Mouse (Mus musculus): ENCODE measurements around the gene Abcg2.
"Not testable (repeated sequence)": the region's sequence is repeated elsewhere in the genome, so short reads cannot be mapped to it uniquely, and the experiment has no call there.

Abcg2 gene

DNA sequence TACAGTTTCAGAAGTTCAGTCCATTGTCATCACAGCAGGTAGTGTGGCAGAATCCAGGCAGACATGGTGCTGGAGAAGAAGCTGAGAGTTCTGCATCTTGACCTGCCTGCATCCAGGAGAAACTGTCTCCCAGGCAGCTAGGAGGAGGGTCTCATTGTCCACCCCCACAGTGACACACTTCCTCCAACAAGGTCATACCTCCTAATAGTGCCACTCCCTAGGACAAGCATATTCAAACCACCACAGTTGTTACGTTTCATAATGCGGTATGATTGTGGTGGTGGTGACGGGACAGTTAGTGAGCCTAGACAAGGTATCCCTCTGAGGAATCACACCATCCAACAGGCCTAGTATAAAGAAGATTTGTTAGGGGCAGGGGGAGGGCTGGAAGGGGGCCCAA, at the start of gene Abcg2:
Gene Abcg2, plus strand, starts transcription at position 301 of the 400 bp plus-strand sequence.
- not testable (repeated sequence) for DNase-seq (ENCODE audit: low spot score)

DNA sequence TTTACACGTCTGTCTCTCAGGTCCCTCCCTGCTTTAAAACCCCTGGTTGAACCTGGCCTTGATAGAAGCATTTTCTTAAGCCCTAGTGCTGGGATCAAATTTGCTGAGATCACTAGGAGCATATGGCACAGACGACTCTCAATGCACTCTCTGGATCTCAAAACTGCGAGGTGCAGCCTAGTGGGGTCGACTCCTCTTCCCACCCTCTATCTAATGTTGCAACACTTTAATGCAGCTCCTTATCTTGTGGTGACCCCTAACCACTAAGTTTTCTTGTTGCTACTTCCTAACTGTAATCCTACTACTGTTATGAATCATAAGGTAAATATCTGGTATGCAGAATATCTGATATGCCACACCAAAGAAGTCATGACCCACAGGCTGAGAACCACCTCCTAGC, 44.1 kb upstream of the Abcg2 start:
- DNase-seq (ENCODE audit: low spot score): not testable (repeated sequence)

- DNase-seq (ENCODE audit: low spot score): peak; percentile 13
These were observed 41.5 kb upstream of the Abcg2 start for GRCm38 (mm10) chr6:58542852-58543251.

DNA sequence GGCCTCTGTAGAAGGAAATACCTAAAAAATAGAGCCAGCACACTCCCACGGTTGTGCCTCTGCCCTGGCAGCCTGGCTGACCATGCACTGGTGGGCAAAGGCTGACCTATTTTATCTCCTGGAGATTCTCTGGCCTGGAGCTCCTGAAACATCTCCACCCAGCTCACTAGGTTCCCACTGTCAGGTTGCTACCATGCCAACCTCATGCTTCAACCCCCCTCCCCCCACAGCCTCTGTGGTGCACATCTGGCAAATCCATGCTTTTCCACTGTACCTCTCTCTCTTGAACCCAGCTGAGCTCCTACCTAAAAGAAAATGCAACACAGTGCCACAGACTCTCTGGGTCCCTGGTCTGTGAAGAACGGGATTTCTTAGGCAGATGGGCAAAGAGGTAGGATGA, 39.4 kb upstream of the Abcg2 start:
- not testable (repeated sequence) for DNase-seq (ENCODE audit: low spot score)

DNA sequence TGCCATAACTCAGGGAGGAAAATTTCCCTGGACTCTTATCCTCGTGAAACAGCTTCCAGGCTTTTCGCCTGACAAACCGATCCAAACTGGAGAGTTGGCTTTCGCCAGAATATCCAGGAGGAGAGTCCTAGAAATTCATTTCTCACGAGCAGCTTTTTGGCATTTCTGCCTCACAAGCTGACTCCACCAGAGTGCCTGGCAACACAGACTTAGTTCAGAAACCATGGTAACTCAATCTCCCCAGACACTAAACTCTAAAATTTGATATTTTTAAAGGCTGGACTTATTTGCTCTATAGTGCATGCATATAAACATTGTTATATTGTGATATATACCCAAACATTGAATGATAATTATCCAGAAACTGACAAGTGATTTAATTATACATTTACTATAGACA, 38.3 kb upstream of the Abcg2 start:
- DNase-seq (ENCODE audit: low spot score): not testable (repeated sequence)

GRCm38 (mm10) chr6:58546816-58547215, 37.5 kb upstream of the Abcg2 start:
- peak; percentile 55 for DNase-seq (ENCODE audit: low spot score)

DNA sequence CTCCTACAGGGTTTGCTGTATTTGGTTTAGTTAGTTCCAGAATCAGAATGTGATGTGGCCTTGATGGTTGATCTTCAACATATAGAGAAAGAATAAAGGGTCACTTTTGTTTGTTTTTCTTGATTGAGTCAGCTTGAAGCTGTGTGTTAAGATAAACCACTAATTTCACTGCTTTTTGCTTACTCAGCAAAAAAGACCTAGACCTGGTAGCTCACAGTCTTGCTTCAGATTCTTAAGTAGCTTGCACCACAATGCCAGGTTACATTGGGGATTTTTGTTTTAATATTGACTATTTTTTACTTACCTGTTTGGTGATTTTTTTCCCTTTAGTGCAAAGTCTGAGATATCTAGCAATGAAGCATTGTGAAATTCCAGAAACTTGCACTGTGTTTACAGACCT, 30.5 kb upstream of the Abcg2 start:
- not testable (repeated sequence) for DNase-seq (ENCODE audit: low spot score)

- DNase-seq (ENCODE audit: low spot score): not testable (repeated sequence)
These were observed 9.9 kb downstream of the Abcg2 start for GRCm38 (mm10) chr6:58593987-58594844.

DNA sequence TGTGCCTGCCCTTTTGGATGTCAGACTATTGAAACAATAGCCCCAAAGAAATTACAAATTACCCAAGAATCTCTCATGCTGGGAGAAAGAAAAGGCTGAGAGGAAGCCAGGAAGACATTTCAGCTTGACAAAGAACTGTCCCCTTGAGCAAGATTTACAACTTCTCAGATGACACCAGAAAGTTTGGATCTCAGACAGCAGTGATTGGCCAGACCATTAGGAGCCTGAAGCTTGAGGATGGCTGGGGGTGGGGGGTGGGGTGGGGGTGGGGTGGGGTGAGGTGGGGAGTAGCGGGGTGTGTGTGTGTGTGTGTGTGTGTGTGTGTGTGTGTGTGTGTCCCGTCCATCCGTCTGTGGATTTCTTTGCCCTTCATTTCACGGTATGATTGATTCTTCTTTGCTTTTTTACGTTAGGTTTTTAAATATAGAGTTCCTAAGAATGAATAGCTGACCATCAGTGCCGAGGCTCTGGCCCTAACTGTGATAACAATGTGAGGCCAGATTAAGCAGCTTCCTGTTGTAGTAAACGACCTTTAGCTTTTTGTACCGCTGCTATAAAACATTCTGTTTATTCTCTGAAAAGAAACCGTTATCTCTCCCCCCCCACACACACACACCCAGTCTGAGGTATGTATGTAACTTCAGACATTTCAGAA, 11.4 kb downstream of the Abcg2 start:
- DNase-seq (ENCODE audit: low spot score): peak; percentile 27

GRCm38 (mm10) chr6:58596294-58596653, 12.0 kb downstream of the Abcg2 start:
- no peak for DNase-seq (ENCODE audit: low spot score)

DNA sequence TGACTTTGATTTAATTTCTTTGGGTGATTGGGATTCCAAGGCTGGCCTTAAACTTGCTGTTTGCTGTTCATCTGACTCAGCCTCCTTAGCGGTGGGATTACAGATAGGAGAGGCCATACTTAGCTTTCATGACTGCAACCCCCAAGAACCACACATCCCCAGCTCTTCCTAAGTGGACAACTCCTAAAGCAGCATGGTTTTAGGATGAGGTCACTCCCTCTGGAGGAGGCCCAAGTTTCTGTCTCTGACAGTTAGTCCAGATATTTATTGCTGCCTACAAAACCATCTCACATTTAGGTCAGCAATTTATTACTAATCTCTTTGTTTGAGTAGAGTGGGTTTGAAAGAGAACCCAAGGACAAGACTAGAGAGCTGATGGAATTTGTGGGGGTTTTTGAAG, 17.8 kb downstream of the Abcg2 start:
- not testable (repeated sequence) for DNase-seq (ENCODE audit: low spot score)

- not testable (repeated sequence) for DNase-seq (ENCODE audit: low spot score)
These were observed 18.7 kb downstream of the Abcg2 start for GRCm38 (mm10) chr6:58602991-58603390.

GRCm38 (mm10) chr6:58603485-58604090, 19.3 kb downstream of the Abcg2 start:
- not testable (repeated sequence) for DNase-seq (ENCODE audit: low spot score)

DNA sequence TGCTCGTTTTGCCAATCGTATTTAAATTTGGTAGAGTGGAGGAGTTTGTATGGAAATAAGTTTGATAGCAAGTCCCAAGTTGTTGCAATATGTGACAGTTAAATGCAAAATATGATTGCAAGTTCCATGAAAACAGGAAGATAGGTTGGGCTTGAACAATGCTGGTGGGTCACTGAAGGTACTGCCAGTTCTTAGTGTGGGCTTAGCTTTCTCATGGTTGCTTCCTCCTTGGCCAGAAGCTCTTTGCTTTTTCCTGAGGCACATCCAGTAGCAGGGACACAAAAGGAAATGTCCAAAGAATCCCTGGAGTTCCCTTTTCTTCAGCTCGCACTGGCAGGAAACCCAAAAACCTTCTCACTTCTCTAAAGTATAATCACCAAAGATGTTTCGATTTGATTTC, 22.3 kb downstream of the Abcg2 start:
- DNase-seq (ENCODE audit: low spot score): no peak

GRCm38 (mm10) chr6:58608422-58608821, 24.1 kb downstream of the Abcg2 start:
- DNase-seq (ENCODE audit: low spot score): no peak

DNA sequence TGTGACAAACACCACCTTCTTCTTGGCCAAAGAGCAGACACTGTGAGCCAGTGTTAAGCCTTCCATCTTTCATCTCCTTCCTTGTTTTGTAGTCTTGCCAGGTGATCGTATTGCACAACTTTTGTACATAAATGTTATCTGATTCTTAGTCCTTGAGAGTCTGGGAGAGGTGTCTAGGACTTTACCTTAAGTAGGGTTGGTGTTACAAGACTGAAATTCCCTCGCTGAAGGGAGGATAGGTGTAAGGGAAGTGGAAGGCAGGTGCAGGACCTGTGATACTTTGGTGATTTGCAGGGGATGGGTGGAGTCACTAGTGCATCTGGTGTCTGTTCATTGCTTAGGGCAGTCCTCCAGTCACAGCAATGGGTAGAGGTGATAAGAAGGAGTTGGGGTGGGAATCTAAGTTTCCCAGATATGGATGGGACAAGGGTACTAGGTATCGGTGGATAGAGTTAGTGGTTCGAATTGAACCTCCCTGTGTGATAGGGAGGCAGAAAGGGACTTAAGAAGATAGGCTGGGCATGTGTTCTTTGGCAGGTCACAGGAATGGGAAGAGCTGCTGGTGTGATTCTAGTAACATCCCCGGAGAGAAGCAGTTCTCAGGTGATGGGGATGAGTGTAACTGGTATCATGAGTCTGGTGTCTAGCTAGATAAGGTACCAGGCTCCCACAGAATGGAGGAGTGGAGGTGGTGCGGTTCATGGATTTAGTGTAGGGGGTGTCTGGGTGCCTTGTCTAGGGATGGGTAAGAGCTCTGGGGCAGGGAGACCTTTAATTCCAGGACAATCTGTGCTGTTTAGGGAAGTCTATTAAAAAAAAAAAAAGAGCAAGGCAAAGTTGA, 25.8 kb downstream of the Abcg2 start:
- DNase-seq (ENCODE audit: low spot score): peak; percentile 30

DNA sequence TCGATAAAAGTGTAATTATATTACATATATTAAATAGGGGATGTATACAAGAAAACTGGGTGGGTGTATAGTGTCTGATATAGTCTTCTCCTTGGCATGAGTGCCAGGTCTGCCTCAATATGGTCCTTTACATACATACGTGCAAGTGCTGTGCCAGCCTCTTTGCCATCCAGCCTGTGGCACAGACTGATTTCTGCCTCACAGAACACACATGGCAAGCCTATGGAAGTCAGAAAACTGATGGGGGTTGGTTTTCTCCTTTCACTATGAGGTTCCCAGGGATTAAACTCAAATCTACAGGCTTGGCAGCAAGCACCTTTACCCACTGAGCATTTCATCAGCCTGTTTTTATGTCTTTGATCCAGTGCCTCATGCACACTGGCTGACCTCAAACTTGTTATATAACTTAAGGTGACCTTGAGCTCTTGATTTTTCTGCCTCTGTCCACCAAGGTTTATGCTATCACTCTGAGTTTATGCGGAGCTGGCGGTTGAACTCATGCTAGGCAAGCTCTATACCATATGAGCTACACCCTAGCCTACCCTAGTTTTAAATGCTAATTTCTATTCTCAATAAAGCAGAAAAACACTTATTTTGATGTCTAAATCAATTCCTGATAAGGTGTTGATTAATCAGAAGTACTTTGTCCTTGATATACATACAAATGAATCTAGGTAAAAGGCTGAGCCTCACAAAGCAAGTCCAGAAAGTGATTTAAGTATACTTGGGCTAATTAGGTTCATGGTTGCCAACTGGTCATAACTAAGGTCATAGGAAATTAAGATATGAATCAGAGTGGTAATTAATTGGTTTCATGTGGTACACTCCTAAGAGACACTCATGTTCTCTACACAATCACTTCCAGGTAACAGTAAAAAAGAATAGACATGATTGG, 26.7 kb downstream of the Abcg2 start:
- DNase-seq (ENCODE audit: low spot score): no peak

DNA sequence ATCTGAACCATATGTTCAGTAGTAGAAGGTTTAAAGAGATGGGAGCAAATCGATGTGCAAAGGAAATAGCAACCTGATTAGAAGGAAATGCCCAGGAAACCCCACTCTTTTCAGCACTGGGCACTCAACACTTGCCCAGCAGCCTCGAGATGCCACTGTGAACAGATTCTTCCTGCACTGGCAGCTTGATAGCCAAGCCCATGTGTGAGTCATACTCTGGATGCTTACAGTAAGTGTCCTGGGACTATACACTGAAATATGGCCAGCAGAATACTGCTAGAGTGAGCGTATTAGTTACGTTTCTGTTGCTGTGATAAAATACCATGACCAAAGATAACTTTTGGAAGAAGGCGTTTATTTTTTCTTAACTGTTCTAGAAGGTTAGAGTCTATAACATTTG, 39.8 kb downstream of the Abcg2 start:
- no peak for DNase-seq (ENCODE audit: low spot score)

DNA sequence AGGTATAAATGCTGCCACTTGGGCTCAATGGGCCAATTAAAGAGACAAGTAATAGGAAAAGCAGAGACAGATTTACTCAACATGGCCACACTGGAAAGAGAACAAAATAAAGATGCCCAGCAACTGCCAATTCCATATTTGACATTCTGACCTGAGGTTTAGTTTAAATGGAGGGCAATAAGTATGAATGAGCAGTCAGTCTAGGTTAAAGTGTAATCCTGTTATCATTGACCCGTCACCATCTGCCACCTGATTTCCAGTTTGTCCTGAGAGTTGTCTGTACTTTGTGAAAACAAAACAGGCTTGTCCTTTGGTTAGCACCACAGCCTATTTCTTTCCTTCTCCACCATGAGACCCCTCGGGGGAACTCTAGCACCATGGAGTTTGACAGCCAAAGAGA, 44.9 kb downstream of the Abcg2 start:
- DNase-seq (ENCODE audit: low spot score): no peak

DNA sequence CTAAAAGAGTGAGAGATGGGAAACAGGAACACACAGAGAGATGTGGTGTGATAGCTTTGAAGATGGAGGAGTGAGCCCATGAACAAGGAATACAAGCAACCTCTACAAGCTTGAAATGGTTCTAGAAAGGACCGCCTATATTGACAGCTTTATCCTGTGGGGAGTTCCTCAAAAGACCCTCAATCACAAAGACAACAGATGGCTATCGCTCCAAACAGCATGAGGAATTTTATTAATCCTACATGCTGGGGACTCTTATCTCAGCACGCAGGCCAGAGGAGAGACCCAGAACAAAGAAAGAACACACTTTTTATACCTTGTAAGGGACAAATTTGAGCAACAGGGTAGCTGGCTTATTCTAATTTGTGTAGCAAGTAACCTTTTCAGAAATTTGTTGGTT, 48.1 kb downstream of the Abcg2 start:
- DNase-seq (ENCODE audit: low spot score): no peak

DNA sequence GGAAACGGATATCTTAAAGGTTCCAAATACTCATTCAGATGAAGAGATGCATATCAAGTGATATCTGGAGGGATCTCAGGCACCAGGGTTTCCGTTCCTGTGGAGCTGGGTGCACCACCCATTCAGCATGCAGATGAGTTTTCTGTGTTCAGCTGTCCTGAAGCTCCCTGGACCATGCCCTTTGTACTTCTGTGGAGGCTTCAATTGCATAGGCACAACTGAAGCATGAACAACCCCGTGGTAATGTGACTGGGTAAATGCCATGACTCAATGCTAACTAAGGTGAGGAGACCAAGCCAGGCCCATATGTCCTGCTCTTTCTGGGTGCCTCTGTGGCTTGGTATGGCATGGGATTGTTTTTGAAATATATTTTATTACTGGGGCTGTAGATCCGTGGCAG, 49.4 kb downstream of the Abcg2 start:
- DNase-seq (ENCODE audit: low spot score): no peak

Data from c-Kit-positive CD71-positive TER-119-positive erythroid progenitor cells, embryonic 14.5 days (primary cell).